Mouse (Mus musculus) mammary gland, adult 2 months (tissue): ENCODE results near the gene Timm44. TPM values are rescaled to one million over a fixed set of nuclear protein-coding genes. Genes with fewer than 3 reads are reported as not detected.

Experiments
- polyA plus RNA-seq: library from polyadenylated mRNA; depleted of rRNA; stranded (reverse); fragments of >200 nt; gene quantifications from 2 replicates; pipeline ENCODE4 v1.2.3, GENCODE M21; 2012; ENCODE audit warnings: low replicate concordance; rRNA removed

Timm44 gene
- 57.5 and 88.0 TPM in 2 replicates for polyA plus RNA-seq

DNA sequence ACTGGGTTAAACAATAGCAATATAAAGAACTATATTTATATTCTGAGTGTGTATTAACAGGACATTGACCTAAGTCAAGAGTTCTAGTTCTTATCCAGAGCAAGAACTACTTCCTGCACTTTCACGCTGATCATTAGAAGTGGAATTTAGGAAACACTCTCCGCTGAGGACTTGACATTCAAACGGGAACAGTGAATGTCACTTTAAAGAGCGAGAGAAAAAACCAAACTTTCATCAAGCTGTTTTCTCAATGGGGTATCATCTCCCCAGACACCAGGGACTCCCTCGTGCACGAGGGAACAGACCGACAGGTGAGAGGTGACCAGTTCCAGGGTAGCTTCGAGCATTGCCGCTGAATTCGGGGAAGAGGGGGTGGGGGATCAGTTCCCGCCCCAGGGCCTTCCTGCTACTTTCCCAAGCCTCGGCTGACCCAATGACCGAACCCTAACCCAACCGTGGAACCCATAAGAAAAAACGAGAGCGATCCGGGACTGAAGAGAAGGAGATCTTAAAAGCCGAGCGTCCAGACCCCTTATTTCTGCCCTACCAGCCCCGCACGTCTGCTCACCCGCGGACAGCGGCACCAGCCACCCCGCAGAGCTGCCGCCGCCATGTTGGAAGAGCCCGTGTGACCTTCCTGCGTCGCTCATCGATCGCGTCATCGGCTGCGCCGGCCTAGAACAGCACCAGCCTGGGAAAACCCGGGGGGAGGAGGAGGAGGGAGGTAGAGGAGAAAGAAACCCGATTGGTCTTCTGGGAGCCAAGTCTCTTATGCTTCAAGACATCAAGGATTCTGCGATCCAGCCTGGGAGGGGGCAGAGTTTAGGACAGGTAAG, at the start of gene Timm44:
Gene Timm44 (minus strand): TSS at position 639 of the 836 bp plus-strand sequence.

DNA sequence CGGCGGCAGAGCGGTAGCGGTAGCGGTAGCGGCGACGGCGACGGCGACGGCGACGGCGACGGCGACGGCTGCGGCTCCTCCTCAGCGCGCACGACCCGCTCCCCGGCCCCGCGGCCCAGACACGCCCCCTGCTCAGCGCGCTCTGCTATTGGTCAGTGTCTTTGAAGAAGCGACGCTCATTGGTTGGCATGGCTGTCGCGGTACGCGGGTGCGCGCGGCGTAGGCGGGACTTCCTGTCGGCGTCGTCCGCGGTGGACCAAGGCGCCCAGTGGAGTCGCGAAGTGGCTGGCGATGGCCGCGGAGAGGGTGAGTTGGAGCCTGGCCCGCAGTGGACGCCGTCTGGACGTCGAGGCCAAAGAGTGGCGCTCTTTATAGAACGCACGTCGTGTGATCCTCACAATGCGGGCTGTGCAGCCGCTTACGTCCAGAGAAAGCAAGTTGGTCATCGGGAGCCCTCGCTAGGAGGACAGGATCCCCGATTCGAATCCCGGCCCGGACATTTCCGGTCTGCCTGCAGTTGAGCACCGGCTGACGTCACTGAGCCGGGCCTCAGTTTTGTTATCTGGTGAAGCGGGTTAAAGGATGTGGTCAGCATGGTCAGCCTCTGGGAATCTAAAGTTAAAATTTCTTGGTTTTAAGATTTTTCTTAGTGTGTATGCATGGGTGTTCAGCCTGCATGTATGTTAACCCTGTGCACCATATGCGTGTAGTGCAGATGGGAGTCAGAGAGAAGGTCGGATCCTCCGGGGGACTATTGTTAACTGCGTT, 49.5 kb upstream of the Timm44 start, which contains the start of the genes Ccl25 and Elavl1:
Gene Ccl25 (plus strand): TSS at position 228 of the 768 bp plus-strand sequence.
Gene Elavl1 (minus strand): TSS at position 431 of the 768 bp plus-strand sequence.

DNA sequence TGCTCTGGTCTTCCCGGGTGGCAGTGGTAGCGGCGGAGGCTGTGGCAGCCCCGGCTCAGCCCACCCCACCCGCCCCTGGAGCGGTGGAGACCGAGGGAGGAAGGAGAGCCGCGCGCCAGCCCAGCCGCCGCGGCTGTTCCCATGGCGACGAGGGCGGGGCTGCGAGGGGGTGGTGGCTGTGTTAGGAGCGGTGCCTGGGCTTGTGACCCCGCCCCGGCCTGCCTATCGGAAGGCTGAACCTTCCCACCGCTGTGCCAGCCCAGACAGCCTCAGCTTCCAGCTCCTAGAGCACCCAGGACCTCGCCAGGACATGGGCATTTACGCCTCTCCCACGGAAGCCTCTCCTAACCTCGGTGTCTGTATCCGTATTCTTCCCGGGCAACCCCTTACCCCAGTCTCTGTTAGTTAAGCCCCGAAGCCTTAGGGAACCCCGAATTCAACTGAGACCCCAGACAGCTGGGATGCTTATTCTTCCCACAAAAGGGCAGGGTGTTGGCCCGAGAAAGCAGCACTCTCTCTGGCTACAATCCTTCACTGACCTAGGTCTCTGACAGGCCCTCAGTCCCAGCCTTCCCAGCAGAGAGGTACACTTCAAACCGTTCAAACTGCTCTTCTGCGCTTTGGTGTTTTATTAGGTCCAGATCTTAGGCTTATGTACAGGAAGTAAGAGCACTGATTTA, 16.4 kb downstream of the Timm44 start, which contains the start of gene Ctxn1:
Gene Ctxn1 (minus strand): TSS at position 150 of the 680 bp plus-strand sequence.

DNA sequence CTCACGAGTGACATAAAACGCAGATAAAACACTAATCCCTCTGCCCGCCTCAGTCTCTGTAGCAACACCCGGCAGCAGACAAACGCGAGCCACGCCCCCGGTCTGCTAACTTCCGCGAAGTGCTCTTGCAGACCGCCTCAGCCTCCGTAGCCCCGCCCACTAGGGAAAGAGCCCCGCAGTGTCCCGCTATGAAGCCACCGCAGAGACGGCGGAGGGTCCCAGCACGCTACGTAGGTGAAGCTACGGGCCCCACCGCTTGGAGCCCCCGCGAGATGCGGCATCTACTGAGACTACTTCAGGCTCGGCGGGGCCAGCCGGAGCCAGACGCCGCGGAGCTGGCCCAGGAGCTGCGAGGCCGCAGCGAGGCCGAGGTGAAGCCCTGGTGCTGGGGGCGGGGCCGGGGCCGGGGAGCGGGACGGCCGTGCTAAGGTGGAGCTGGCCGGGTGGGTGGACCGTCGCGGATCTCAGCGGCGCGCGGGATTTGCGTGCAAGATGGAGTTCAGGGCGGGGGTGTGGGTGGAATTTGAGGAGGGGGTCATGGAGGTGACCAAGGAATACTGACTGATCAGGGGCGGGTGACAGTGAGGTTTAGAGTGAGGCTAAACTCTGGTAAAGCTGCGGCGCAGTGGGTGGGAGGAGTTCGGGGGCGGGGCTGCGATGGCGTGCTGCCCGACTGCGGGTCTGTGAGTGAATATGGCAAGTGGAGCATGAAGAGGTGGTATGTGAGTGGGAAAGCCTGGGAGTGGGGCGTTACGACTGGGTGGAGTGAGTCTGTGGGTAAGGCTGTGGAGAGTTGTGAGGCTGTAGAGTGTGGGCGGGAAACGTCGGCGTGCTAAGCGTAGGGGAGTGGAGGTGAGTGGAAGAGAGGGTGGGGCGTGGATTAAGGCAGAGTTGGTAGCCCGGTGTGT, 22.5 kb downstream of the Timm44 start, which contains the start of gene Snapc2:
Gene Snapc2 (plus strand): TSS at position 147 of the 908 bp plus-strand sequence.

DNA sequence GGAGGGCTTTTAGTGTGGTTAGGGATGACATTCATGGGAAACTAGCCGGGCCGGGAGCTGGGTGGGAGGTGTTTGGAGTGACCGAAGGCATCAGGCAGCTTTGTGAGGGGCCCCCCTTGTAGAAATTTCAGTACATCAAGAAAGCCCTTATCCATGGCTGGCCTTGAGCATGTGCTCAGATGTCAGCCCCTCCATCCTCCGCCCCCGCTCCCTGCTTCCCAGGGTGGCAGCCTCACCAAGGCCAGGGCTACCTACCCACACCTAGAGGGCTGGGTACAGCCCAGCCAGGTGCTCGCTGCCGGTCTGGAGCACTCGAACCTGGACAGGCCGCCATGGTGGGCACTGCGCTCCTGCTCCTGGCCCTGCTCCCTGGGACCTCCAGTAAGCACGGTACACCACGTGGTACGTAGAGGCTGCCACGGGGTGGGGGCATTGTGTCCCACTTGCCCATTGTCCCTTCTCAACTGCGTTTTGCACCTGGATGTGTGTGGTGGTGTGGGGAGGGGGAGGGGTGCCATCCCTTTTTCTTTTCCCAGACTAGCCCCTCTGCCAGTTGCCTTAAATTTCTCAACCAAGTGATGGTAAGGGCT, 27.7 kb downstream of the Timm44 start, which contains the start of gene Tgfbr3l:
Gene Tgfbr3l (plus strand): TSS at position 264 of the 590 bp plus-strand sequence.

DNA sequence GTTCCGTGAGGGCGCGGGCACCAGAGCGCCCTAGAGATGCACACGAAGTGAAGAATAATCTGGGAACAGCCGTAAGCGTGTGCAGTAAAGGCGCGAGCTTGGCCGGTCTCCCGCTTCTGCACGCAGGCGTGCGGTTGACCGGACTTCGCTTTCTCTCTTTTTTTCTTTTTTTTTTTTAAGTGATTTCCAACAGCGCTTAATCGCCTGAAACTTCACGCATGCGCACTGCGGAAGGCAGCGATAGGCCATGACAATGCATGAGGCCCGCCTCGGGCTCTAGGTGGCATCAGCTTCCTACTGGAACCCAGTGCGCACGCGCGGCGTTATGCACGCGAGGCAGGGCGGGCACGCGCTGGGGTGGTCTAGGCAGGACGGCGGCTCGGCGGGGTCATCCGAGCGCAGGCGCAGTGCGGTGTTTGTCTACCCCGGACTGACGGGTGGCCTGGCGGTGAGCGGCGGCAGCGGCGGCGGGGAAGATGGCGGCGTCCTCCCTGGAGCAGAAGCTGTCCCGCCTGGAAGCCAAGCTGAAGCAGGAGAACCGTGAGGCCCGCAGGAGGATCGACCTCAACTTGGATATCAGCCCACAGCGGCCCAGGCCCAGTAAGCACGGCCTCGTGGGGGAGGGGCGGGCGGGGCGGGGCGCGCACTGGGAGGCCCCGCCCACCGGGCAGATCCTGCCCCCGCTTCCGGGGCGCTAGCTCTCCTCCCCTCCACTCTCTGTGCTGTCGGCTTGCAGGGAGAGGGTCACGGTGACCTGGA, 37.1 kb downstream of the Timm44 start, which contains the start of the genes Map2k7 and Gm49320:
Gene Map2k7 (plus strand): TSS at position 307 of the 759 bp plus-strand sequence.
Gene Gm49320 (plus strand): TSS at position 432 of the 759 bp plus-strand sequence.

DNA sequence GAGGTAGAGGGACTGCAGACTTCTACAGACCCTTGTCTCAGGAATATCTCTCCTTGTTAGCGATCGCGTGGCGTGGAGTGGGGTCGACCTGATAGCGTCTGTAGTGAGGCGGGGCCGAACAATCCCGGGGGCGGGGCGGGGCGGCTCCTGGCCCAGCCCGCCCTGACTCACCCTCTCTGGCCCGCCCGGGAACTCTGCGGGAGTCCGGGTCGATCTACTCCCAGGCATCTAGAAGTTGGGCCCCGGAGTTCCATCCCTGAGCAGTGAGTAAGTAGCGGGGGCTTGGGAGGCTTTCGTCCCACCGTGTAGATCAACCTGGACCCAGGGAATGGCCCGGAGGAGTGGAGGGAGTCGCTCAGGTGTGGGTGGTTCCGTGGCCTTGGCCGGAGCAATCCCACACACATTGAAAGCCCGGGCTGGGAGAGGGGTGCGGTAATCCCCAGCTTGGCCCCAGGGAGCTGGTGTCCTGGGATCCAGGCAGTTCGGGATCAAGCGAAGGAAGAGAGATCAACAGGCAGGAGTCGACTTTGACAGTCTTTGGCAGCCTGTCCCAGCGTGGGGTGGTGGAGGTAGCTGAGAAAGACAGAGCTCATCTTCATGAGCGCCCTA, 48.9 kb downstream of the Timm44 start, which contains the start of gene Lrrc8e:
Gene Lrrc8e (plus strand): TSS at position 89 of the 609 bp plus-strand sequence.

DNA sequence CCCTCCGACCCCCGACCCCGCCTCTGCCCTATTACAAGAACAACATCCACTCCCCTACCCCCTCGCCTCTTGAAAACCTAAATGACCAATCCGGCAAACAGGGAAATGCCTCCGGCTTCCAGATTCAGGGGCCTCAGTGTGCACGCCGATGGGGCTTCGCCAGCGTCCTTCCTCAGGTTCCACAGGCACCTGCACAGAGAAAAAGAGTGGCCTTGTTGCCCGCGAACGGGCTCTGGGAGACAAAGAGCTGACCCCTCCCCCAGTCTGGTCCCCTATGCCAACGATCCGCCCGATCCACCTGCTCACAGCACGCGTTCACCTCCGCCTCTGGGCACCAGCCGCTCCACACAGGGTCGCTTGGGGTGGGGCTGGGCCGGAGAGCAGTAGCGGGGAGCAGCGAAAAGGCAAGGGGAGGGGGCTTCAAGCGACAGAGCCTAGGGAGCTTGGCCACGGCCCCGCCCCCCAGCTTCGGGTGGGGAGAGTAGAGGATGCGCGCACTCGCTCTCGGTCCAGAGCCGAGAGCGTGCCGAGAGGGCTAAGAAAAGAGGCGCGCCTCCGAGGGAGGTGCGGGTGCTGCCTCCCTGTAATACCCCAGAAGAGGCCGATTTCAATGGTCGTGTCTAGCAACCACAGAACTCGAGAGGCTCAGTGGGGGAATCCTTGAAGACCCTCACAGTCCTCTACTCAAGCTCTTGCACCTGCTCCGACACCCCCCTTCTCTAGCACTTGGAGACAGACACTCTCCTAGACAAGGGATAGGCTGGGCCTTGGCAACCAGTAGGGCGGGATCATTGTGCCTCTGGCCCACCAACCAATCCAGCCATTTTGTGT, 58.7 kb downstream of the Timm44 start, which contains the start of gene Prr36:
Gene Prr36 (minus strand): TSS at position 669 of the 831 bp plus-strand sequence.

Other genes starting within 250 kb of the Timm44 start
- gene Cd209f, start 170.1 kb downstream of the Timm44 start, polyA plus RNA-seq, result 66.9 and 109 TPM in 2 replicates
- 86.2 and 103 TPM in 2 replicates for gene Cd209g, start 141.8 kb downstream of the Timm44 start, polyA plus RNA-seq
- 24.4 and 36.5 TPM in 2 replicates for gene Evi5l, start 109.3 kb downstream of the Timm44 start, polyA plus RNA-seq
- gene Prr36, start 58.5 kb downstream of the Timm44 start, polyA plus RNA-seq, result 0.52 and 1.1 TPM in 2 replicates
- 1.6 TPM in 2 replicates for gene Lrrc8e, start 49.1 kb downstream of the Timm44 start, polyA plus RNA-seq
- 40.9 and 50.7 TPM in 2 replicates for gene Map2k7, start 37.2 kb downstream of the Timm44 start, polyA plus RNA-seq
- 4.8 and 6.2 TPM in 2 replicates for gene Gm49320, start 37.0 kb downstream of the Timm44 start, polyA plus RNA-seq
- 45.2 and 99.3 TPM in 2 replicates for gene Tgfbr3l, start 27.7 kb downstream of the Timm44 start, polyA plus RNA-seq
- 36.5 and 40.7 TPM in 2 replicates for gene Snapc2, start 22.8 kb downstream of the Timm44 start, polyA plus RNA-seq
- gene Ctxn1, start 16.6 kb downstream of the Timm44 start, polyA plus RNA-seq, result 11.0 and 12.4 TPM in 2 replicates
- gene Ccl25, start 49.3 kb upstream of the Timm44 start, polyA plus RNA-seq, result 2.4 and 5.1 TPM in 2 replicates
- 30.0 and 36.5 TPM in 2 replicates for gene Elavl1, start 49.5 kb upstream of the Timm44 start, polyA plus RNA-seq
- gene Cers4, start 217.1 kb upstream of the Timm44 start, polyA plus RNA-seq, result 30.8 and 65.2 TPM in 2 replicates